Mouse (Mus musculus): Measurements from ENCODE around the gene Tmprss12. TPM values are rescaled to one million over a fixed set of nuclear protein-coding genes. Genes with fewer than 3 reads are reported as not detected.

Tmprss12 gene
- not detected in 2 replicates for polyA plus RNA-seq (2015; fragmentation: Nextera tagmentation; extraction: Ambion mirVana)

DNA sequence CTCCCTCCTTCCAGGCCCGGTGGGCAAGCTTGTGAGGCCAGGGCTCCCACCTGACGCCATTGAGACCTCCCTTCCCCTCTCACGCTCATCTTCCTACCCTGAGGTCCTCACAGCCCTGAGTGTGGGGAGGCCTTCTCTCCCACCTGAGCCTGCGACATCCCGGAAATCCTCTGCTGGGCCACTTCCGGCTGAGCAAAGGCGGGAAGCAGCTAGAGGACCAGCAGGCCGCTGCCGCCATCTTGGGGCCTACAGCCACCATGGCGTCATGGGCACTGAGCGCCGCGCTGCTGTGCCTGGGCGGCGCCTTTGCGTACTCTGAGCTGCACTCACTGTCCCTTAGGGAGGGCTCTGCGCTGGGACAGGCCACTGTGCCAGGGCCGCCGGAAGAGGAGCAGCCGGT, at the start of gene Tmprss12:
Gene Tmprss12, plus strand, starts transcription at position 212 of the 400 bp plus-strand sequence.
- WGBS: 97% methylated on average over 20 of the region's 20 CpGs

DNA sequence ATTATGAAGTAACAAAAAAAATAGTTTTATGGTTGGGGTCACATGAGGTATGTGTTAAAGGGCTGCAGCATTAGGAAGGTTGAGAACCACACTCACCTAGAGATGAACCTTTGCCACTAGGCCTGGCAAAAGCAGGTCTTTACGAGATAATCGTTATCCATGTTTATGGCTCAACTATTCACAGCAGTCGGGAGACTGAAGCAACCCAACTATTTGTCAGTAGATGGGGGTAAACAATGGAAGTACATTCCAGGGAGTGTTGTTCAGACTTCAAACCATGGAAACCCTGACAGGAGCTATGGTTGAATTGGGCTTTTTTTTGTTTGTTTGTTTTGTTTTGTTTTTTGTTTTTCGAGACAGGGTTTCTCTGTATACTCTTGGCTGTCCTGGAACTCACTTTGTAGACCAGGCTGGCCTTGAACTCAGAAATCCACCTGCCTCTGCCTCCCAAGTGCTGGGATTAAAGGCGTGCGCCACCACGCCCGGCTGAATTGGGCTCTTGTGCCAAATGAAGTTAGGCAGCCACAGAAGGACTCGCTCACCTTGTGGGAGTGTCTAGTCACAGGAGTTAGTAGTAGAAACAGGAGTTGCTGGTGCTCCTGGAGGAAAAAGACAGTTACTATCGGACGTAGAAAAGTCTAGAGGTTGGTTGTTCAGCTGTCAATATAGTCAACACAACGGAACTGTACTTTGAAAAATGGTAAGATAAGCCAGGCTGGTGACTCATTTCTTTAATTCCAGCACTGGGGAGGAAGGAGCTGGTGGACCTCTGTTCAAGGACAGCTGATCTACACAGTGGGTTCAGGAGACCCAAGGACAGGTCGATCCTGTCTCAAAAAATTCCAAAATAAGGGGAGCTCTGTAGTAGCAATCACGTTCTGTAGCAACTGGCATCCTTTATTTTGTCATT, 48.8 kb upstream of the Tmprss12 start:
- ATAC-seq (ENCODE audit: low FRiP score): no peak
- 80% methylated on average over 14 of the region's 14 CpGs for WGBS
- no peak overlapping the region for H3K9ac ChIP-seq (replicated peaks)

More for the DNA sequence above, at the start of gene Tmprss12:
- no peak for ATAC-seq (ENCODE audit: low FRiP score)
- Histone ChIP-seq H3K9ac (replicated peaks) (no peak within 1 kb of the TSS), H3K27ac (replicated peaks) (no peak within 1 kb of the TSS), H3K36me3 (no peaks in the 10 kb centered on the region), H3K4me2 (no peak within 1 kb of the TSS), H3K9me3 (replicated peaks) (no peaks in the 10 kb centered on the region), H3K4me3 (replicated peaks) (no peak within 1 kb of the TSS), H3K4me1 (no peaks in the 10 kb centered on the region), H3K27me3 (replicated peaks) (no peaks in the 10 kb centered on the region)

DNA sequence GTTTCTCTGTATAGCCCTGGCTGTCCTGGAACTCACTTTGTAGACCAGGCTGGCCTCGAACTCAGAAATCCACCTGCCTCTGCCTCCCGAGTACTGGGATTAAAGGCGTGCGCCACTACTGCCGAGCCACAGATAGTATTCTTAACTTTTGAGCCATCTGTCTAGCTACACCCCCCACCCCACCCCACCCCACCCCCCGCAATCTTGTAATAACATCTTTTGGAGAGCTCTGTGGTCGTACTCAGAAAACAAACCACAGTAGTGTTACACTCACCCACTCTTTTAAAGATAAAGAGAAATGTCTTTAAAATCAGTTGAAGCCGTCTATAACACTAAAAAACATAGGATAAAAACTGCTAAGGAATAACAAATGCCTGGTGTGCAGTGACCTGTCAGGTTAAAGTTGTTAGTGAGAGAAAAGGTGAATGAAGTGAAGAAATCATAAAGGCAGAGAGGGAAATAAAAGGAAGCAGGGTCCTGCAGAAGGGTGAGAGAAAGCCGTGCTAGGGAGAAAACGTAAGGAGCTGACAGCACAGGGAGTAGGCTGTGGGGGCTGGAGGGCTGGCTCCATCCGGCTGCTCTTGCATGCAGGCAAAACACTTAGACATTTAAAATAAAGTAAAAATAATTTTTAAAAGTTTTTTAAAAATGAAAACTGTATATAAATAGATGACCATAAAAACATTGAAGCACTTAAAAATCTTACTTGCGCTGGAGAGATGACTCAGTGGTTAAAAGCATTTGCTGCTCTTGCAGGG, 45.2 kb upstream of the Tmprss12 start:
- H3K4me1 ChIP-seq: no peaks in the 10 kb centered on the region
- H3K9me3 ChIP-seq (replicated peaks): no peaks in the 10 kb centered on the region
- no peaks in the 10 kb centered on the region for H3K27me3 ChIP-seq (replicated peaks)
- no peak overlapping the region for H3K27ac ChIP-seq (replicated peaks)
- H3K4me3 ChIP-seq (replicated peaks): no peak overlapping the region
- H3K36me3 ChIP-seq: peaks cover 41% of the 10 kb centered on the region
- no peak for ATAC-seq (ENCODE audit: low FRiP score)
- no peak overlapping the region for H3K9ac ChIP-seq (replicated peaks)
- WGBS: 94% methylated on average over 12 of the region's 12 CpGs
- H3K4me2 ChIP-seq: no peak overlapping the region

More for the DNA sequence above, 48.8 kb upstream of the Tmprss12 start:
- Histone ChIP-seq H3K36me3 (peaks cover 27% of the 10 kb centered on the region), H3K4me2 (no peak overlapping the region), H3K27me3 (replicated peaks) (no peaks in the 10 kb centered on the region), H3K4me3 (replicated peaks) (no peak overlapping the region), H3K27ac (replicated peaks) (no peak overlapping the region), H3K9me3 (replicated peaks) (no peaks in the 10 kb centered on the region), H3K4me1 (peaks cover 13% of the 10 kb centered on the region)

GRCm38 (mm10) chr15:100236952-100237351, 43.7 kb upstream of the Tmprss12 start:
- H3K36me3 ChIP-seq: peaks cover 48% of the 10 kb centered on the region
- no peaks in the 10 kb centered on the region for H3K27me3 ChIP-seq (replicated peaks)
- H3K27ac ChIP-seq (replicated peaks): no peak overlapping the region
- no peaks in the 10 kb centered on the region for H3K4me1 ChIP-seq
- ATAC-seq (ENCODE audit: low FRiP score): no peak
- 92% methylated on average over 6 of the region's 6 CpGs for WGBS
- no peak overlapping the region for H3K9ac ChIP-seq (replicated peaks)
- no peak overlapping the region for H3K4me3 ChIP-seq (replicated peaks)
- H3K9me3 ChIP-seq (replicated peaks): no peaks in the 10 kb centered on the region
- H3K4me2 ChIP-seq: no peak overlapping the region

DNA sequence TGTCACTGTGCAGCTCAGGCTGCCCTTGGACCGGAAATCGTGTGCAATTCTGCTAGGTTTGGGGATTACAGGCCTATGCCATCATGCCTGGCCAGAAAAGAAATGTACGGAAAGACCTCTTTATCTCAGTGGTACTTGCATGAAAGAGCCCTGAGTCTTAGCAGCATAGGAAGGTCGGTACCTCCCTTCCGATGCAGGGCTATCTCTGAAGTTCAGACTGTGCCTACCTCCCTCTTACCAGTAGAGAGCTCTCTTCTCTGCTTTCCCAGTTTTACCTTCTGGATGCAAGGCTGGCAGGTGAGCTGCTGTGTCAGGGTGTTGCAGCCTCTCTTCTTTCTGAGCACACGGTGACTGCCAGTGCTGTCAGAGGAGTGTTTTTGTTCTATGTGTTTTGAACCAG, 38.9 kb upstream of the Tmprss12 start:
- Histone ChIP-seq H3K9me3 (replicated peaks) (no peaks in the 10 kb centered on the region), H3K4me3 (replicated peaks) (no peak overlapping the region), H3K4me2 (no peak overlapping the region), H3K9ac (replicated peaks) (no peak overlapping the region), H3K27me3 (replicated peaks) (no peaks in the 10 kb centered on the region), H3K4me1 (no peaks in the 10 kb centered on the region), H3K36me3 (peaks cover 55% of the 10 kb centered on the region), H3K27ac (replicated peaks) (no peak overlapping the region)
- ATAC-seq (ENCODE audit: low FRiP score): no peak
- 97% methylated on average over 6 of the region's 6 CpGs for WGBS

GRCm38 (mm10) chr15:100245951-100246350, 34.7 kb upstream of the Tmprss12 start:
- H3K9ac ChIP-seq (replicated peaks): no peak overlapping the region
- no peaks in the 10 kb centered on the region for H3K4me1 ChIP-seq

GRCm38 (mm10) chr15:100247296-100247695, 33.3 kb upstream of the Tmprss12 start:
- no peaks in the 10 kb centered on the region for H3K9me3 ChIP-seq (replicated peaks)
- WGBS: 95% methylated on average over 9 of the region's 9 CpGs
- no peak overlapping the region for H3K9ac ChIP-seq (replicated peaks)
- no peak for ATAC-seq (ENCODE audit: low FRiP score)
- H3K4me1 ChIP-seq: no peaks in the 10 kb centered on the region
- H3K27ac ChIP-seq (replicated peaks): no peak overlapping the region
- peaks cover 80% of the 10 kb centered on the region for H3K36me3 ChIP-seq
- no peak overlapping the region for H3K4me3 ChIP-seq (replicated peaks)
- H3K4me2 ChIP-seq: no peak overlapping the region
- H3K27me3 ChIP-seq (replicated peaks): no peaks in the 10 kb centered on the region

More at GRCm38 (mm10) chr15:100245951-100246350, 34.7 kb upstream of the Tmprss12 start:
- no peak overlapping the region for H3K27ac ChIP-seq (replicated peaks)
- 96% methylated on average over 7 of the region's 7 CpGs for WGBS
- no peak for ATAC-seq (ENCODE audit: low FRiP score)
- no peak overlapping the region for H3K4me2 ChIP-seq
- no peaks in the 10 kb centered on the region for H3K9me3 ChIP-seq (replicated peaks)
- peaks cover 74% of the 10 kb centered on the region for H3K36me3 ChIP-seq
- no peak overlapping the region for H3K4me3 ChIP-seq (replicated peaks)
- H3K27me3 ChIP-seq (replicated peaks): no peaks in the 10 kb centered on the region

DNA sequence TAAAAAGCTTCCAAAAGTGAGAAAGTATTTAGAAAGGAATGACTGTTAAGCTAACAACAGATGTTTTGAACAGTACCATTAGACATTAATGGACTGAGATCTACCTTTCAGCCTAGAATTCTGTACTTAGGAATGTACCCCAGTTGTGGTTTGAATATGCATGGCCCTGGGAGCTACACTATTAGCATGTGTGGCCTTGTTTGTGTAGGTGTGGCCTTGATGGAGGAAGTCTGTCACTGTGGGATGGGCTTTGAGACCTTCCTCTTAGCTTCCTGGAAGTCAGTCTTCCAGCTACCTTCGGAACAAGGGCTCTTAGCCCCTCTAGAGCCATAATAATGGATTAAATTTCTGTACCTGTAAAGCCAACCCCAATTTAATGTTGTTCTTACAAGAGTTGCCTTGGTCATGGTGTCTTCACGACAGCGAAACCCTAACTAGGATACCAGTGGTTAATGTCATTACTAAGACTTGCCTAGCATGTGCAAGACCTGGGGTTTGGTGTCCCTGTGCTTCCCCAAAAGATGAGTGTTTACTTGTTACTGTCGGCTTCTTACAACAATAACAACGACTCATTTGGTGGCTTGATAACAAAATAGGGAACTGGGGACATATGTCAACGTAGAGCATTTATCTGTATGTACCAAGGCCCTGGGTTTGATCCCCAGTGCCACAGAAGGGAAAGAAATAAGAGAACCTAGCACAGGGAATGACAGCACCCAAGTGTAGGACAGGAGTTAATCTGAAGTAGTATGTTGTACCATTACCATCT, 31.8 kb upstream of the Tmprss12 start:
- H3K27ac ChIP-seq (replicated peaks): no peak overlapping the region
- H3K9me3 ChIP-seq (replicated peaks): no peaks in the 10 kb centered on the region
- no peak overlapping the region for H3K4me2 ChIP-seq
- H3K36me3 ChIP-seq: peaks cover 78% of the 10 kb centered on the region
- WGBS: 97% methylated on average over 6 of the region's 6 CpGs
- no peaks in the 10 kb centered on the region for H3K4me1 ChIP-seq
- no peak for ATAC-seq (ENCODE audit: low FRiP score)
- no peak overlapping the region for H3K4me3 ChIP-seq (replicated peaks)
- H3K27me3 ChIP-seq (replicated peaks): no peaks in the 10 kb centered on the region
- no peak overlapping the region for H3K9ac ChIP-seq (replicated peaks)

GRCm38 (mm10) chr15:100251153-100251780, 29.4 kb upstream of the Tmprss12 start:
- no peak overlapping the region for H3K9ac ChIP-seq (replicated peaks)
- H3K36me3 ChIP-seq: peaks cover 84% of the 10 kb centered on the region
- H3K9me3 ChIP-seq (replicated peaks): no peaks in the 10 kb centered on the region
- no peak overlapping the region for H3K4me2 ChIP-seq
- H3K27ac ChIP-seq (replicated peaks): no peak overlapping the region
- no peak overlapping the region for H3K4me3 ChIP-seq (replicated peaks)
- H3K4me1 ChIP-seq: no peaks in the 10 kb centered on the region
- ATAC-seq (ENCODE audit: low FRiP score): no peak
- 77% methylated on average over 6 of the region's 6 CpGs for WGBS
- H3K27me3 ChIP-seq (replicated peaks): no peaks in the 10 kb centered on the region

- H3K9me3 ChIP-seq (replicated peaks): no peaks in the 10 kb centered on the region
- H3K36me3 ChIP-seq: peaks cover 71% of the 10 kb centered on the region
- no peaks in the 10 kb centered on the region for H3K4me1 ChIP-seq
- no peak for ATAC-seq (ENCODE audit: low FRiP score)
- no peak overlapping the region for H3K27ac ChIP-seq (replicated peaks)
- H3K27me3 ChIP-seq (replicated peaks): no peaks in the 10 kb centered on the region
- no peak overlapping the region for H3K4me2 ChIP-seq
- no peak overlapping the region for H3K9ac ChIP-seq (replicated peaks)
- H3K4me3 ChIP-seq (replicated peaks): no peak overlapping the region
- WGBS: 94% methylated on average over 6 of the region's 6 CpGs
Observed at GRCm38 (mm10) chr15:100256386-100256785, 24.3 kb upstream of the Tmprss12 start.

- Histone ChIP-seq H3K36me3 (peaks cover 70% of the 10 kb centered on the region), H3K4me2 (no peak overlapping the region), H3K9me3 (replicated peaks) (no peaks in the 10 kb centered on the region), H3K27ac (replicated peaks) (no peak overlapping the region), H3K27me3 (replicated peaks) (no peaks in the 10 kb centered on the region), H3K4me3 (replicated peaks) (no peak overlapping the region), H3K9ac (replicated peaks) (no peak overlapping the region), H3K4me1 (no peaks in the 10 kb centered on the region)
- no peak for ATAC-seq (ENCODE audit: low FRiP score)
- WGBS: 90% methylated on average over 5 of the region's 5 CpGs
Observed at GRCm38 (mm10) chr15:100257305-100257704, 23.3 kb upstream of the Tmprss12 start.
